Mouse (Mus musculus) hindbrain, embryonic 11.5 days (tissue): ENCODE measurements at regions not wholly inside any gene's neighbourhood (a gene's known extent, or its start where the extent isn't known, plus 50 kb on each side); places are given as distances from the start of the nearest gene placed in this dataset.

Experiments used
- ATAC-seq: fragments of 200-750 bp; cut with Nextera tagmentation; 2 replicates; pipeline ENCODE4 v1.8.0; 2017; ENCODE audit warnings: mild to moderate bottlenecking, moderate TSS enrichment, moderate library complexity; ENCODE audit not compliant: low FRiP score
- DNase-seq: peaks from one replicate; pipeline ENCODE4 v3.0.0-alpha.2; 2015; ENCODE audit warnings: low spot score
- H3K27ac ChIP-seq: fragments of 300-500 bp; sonication (generic); 2 replicates; pipeline ENCODE4 v1.5.1; 2014; ENCODE audit warnings: mild to moderate bottlenecking, low read depth, low read length
- H3K27me3 ChIP-seq: fragments of 300-500 bp; sonication (generic); 2 replicates; pipeline ENCODE4 v1.6.1; 2014; ENCODE audit warnings: mild to moderate bottlenecking, low read length, moderate library complexity, mixed read lengths; ENCODE audit not compliant: control insufficient read depth, insufficient read depth
- H3K36me3 ChIP-seq: fragments of 300-500 bp; sonication (generic); 2 replicates; pipeline ENCODE4 v1.6.1; 2014; ENCODE audit warnings: mild to moderate bottlenecking, low read length, moderate library complexity, mixed read lengths; ENCODE audit not compliant: control insufficient read depth, insufficient read depth
- H3K4me1 ChIP-seq: fragments of 300-500 bp; sonication (generic); replicated peaks from 2 replicates; pipeline ENCODE4 v1.6.1; 2014; ENCODE audit warnings: low read length, mixed read lengths; ENCODE audit not compliant: control insufficient read depth, insufficient read depth
- H3K4me2 ChIP-seq: fragments of 300-500 bp; sonication (generic); replicated peaks from 2 replicates; pipeline ENCODE4 v1.6.1; 2014; ENCODE audit warnings: mild to moderate bottlenecking, low read depth, low read length
- H3K4me3 ChIP-seq: fragments of 300-500 bp; sonication (generic); 2 replicates; pipeline ENCODE4 v1.5.1; 2014; ENCODE audit warnings: low read depth, low read length
- H3K9ac ChIP-seq: fragments of 300-500 bp; sonication (generic); 2 replicates; pipeline ENCODE4 v1.6.1; 2014; ENCODE audit warnings: low read depth, low read length
- H3K9me3 ChIP-seq: fragments of 300-500 bp; sonication (generic); 2 replicates; pipeline ENCODE4 v1.6.1; 2016; ENCODE audit warnings: low read length; ENCODE audit not compliant: control insufficient read depth
- WGBS: fragments of 180-500 bp; shearing (Covaris S2); extraction: QIAGEN DNeasy Blood & Tissue Kit; methylation state at CpG from one replicate; pipeline ENCODE4 v1.1.7; 2014; 5-methylcytosine and 5-hydroxymethylcytosine counted together

- H3K27ac ChIP-seq = no peak overlapping the region
- no peaks in the 10 kb centered on the region for H3K36me3 ChIP-seq
- H3K9ac ChIP-seq = no peak overlapping the region
- H3K27me3 ChIP-seq = no peaks in the 10 kb centered on the region
- DNase-seq (no peak), ATAC-seq (no peak)
- H3K4me3 ChIP-seq = no peak overlapping the region
- no peak overlapping the region for H3K4me2 ChIP-seq
- no peaks in the 10 kb centered on the region for H3K9me3 ChIP-seq
- H3K4me1 ChIP-seq = no peaks in the 10 kb centered on the region
- WGBS = 82% methylated on average over 5 of the region's 5 CpGs
Observed at GRCm38 (mm10) chr16:50673339-50673738, 82.4 kb upstream of the Ccdc54 start.

- Histone ChIP-seq H3K27ac (no peak overlapping the region), H3K4me3 (no peak overlapping the region), H3K36me3 (no peaks in the 10 kb centered on the region), H3K9ac (no peak overlapping the region), H3K27me3 (no peaks in the 10 kb centered on the region), H3K4me1 (no peaks in the 10 kb centered on the region), H3K4me2 (no peak overlapping the region), H3K9me3 (no peaks in the 10 kb centered on the region)
- DNase-seq (no peak), ATAC-seq (no peak)
- 76% methylated on average over 5 of the region's 5 CpGs for WGBS
Observed at GRCm38 (mm10) chr16:50672713-50673112, 81.8 kb upstream of the Ccdc54 start.

GRCm38 (mm10) chr16:50671170-50671569 lies 80.2 kb upstream of the Ccdc54 start:
- H3K9me3 ChIP-seq = no peaks in the 10 kb centered on the region
- no peaks in the 10 kb centered on the region for H3K4me1 ChIP-seq
- H3K4me2 ChIP-seq = no peak overlapping the region
- DNase-seq (no peak), ATAC-seq (no peak)
- WGBS = 93% methylated on average over 5 of the region's 5 CpGs
- H3K27ac ChIP-seq = no peak overlapping the region
- no peaks in the 10 kb centered on the region for H3K27me3 ChIP-seq
- H3K9ac ChIP-seq = no peak overlapping the region
- no peaks in the 10 kb centered on the region for H3K36me3 ChIP-seq
- no peak overlapping the region for H3K4me3 ChIP-seq

GRCm38 (mm10) chr16:50664240-50664639 lies 73.3 kb upstream of the Ccdc54 start:
- Histone ChIP-seq H3K27ac (no peak overlapping the region), H3K9me3 (no peaks in the 10 kb centered on the region), H3K4me2 (no peak overlapping the region), H3K4me3 (no peak overlapping the region), H3K36me3 (no peaks in the 10 kb centered on the region), H3K27me3 (no peaks in the 10 kb centered on the region), H3K4me1 (no peaks in the 10 kb centered on the region), H3K9ac (no peak overlapping the region)
- DNase-seq (no peak), ATAC-seq (no peak)
- WGBS = 78% methylated on average over 2 of the region's 2 CpGs
